Mouse (Mus musculus) skeletal muscle tissue, adult 2 months (tissue): ENCODE results near the gene Zfp90.
"Not testable (repeated sequence)": the region's sequence is repeated elsewhere in the genome, so short reads cannot be mapped to it uniquely, and the experiment has no call there.

Experiments used
- DNase-seq: peaks from one replicate; pipeline ENCODE4 v3.0.0-alpha.2; 2012; ENCODE audit warnings: low read depth, low spot score

Zfp90 gene

DNA sequence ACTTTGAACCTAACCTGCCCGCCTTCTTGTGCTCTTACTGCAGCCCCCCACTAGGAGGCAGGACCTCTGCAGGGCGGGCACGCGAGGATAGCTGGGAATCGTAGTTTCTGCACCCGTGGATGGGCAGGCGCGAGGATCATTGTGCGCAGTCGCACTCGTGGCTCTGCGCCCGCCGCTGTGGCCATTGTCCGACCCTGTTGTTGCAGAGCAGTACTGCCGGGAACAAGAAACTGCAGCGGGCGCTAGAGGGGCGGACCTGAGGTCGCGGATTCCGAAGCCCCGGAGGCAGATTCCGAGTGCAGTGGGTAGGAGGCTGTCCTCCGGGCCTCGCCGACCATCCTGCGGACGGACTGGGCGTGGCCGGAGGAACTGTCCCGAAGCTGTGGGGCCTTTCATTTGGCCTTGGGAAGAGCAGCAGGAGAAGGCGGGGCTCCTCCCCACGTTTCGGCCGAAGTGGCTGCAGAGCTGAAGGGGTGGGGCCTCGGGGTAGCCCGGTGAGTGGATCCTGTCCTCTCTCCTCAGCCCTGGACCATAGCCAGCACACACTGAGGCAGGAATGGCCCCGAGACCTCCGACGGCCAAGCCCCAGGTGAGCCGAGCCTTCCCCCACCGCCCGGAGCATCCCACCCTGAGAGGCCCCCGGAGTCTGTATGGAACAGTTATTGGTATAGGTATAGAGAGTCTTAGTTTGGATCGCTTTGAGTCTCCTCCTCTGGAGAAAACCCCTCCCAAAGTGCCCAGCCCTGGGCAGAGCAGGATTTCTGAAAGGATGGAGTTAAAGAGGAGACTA, at the start of gene Zfp90:
Gene Zfp90 (plus strand): TSS at position 146 of the 790 bp plus-strand sequence.
- DNase-seq, result peak; percentile 80

DNA sequence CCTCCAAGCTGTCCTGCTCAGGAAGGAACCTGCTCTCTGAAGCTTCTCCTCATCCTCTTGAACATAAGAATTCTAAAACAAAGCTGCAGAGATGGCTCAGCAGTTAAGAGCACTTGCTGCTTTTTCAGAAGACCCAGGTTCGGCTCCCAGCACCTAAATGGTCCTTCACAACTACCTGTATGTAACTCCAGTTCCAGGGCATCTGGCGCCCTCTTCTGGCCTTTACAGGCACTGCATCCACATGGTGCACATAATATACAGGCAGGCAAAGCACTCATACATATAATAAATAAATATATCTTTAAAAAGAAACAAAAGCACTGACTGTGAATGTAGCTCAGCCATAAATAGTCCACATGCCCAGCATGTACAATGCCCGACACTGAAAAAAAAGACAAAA, 46.6 kb upstream of the Zfp90 start:
- DNase-seq, result no peak

DNA sequence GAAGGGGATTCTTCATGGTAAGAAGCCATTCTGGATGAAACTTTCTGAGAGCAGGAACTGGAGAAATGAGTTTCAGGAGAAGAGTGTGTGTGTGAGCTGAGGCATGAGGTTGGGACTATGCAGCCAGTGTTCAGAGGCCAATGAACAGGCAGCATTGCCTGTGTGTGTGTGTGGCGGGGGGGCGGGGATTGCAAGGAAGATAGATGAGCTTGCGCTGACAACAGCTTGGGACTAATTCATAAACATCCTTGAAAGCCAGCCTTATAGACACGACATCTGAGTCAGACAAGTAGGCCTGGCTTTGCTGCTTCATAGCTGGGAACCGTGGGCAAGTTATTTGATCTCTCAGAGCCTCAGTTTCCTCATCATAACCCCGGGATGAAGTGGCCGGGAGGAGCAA, 46.1 kb upstream of the Zfp90 start:
- no peak for DNase-seq

DNA sequence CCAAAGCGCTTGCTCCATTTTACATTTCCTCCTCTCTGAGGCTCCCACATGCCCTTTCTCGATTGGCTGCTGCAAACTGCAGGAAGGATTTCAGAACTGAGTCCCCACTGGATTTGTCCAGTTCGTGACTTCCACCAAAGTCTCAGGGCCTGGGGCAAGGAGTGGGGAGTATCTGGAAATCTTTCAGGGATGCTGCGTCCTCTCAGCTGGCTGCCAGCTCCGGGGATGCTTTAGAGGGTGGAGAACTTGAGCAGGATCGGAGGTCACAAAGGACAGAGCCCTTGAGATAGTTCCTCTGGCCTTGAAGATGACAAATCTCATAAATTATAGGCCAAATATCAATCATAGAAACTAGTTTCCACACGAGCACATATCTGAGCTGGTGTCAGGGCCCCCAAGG, 39.2 kb upstream of the Zfp90 start:
- peak; percentile 48 for DNase-seq

DNA sequence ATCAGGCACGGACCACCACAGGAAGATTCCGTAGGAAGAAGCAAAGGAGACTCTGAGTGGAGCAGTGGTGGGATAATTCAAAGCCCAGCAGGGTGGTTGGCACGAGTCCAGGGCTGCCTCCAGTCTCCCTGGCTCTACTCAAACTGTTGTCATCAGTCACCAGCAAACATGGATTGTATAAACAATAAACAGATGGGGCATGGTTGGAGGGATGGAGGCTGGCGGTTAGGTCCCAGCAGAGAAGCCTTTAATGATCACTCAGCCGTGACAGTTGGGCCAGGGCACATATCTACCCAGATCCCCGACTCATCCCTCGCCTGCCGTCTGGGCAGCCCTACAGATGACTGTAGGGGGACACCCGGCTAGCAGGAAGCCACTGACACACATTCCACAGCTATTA, 38.3 kb upstream of the Zfp90 start:
- no peak for DNase-seq

DNA sequence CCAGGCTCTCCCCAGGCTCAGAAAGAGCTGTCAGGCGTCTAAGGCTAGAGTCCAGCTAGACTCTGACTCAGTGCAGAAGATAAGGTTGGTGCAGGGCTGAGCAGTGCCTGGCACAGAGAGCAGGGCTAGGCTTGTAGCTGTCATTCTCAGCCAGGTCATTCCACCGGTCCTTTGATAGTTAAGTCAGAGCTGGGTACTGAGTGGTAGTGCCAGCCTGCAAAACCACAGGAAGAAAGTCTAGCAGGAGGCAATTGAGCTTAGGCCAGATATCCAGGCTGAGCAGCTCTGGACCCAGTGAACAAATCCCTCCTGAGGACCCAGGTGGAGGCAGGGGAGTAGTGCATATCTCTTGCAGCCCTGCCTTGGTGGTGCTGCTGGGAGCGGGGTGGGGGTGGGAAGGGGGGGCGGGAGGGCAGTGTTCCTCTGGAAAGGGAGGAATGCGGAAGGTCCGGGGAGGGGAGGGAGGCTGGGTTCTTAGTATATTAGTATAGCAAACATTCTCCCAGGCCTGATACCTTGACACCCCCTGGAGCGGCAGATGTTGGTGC, 36.6 kb upstream of the Zfp90 start:
- DNase-seq, result no peak

DNA sequence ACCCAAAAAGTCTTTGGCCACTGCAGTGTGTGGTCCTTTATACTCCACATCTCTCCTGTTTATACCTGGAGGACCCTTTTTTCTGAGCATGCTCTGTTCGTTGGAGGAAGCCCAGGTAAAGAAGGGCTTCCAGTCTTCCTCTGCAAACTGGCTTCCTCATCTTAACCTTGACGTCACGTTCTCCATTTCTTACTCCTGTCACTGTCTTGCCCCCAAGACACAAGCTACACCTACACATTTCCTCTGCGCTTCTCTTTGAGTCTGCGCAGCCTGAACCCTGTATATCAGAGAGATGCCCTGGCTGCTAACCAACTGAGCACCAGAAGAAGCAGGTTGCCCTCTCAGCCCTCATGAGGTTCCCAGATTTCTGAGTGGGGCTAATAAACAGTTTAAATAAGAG, 35.8 kb upstream of the Zfp90 start:
- no peak for DNase-seq

DNA sequence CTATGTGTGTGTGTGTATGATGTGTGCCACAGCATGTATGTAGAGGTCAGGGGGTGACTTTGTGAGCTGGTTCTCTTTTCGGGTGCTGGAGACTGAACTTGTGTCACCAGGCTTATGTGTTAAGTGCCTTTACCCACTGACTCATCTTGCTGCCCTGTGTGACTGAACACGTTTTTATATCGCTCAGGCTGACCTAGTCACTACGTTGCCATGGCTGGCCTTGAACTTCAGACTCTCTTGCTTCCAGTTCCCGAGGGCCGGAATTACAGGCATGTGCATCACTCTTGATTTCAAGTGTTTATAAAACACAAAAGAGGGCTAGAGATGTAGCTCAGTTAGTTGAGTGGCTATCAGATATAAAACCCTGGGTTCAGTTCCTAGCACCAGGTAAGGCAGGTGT, 34.1 kb upstream of the Zfp90 start:
- no peak for DNase-seq

DNA sequence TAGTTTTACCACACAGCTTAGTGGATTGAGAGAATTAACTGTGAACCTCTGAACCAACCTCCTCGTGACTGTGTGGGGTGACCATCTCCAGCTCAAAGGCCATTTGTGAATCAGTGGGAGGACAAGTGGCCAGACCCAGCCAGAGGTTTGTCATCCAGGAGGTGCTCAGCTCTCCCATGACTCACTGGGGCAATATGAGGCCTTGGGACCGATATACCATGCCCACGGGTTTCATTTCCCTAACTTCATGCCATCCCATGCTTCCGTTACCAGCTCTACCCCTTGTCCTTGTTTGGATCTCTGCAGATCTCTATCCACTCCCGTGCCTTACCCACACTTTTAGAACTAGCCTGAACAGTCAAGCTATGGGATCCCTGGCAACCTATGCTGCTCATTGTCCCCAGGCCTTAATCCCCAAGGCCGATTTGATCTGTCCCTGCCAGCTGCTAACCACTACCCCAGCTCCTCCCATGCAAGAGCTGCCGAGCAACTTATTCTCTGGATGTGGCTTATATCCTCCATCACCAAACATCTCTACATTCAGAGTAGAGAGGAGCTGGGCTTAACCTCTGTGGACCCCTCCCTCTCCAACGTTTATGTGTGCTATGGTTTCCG, 27.2 kb upstream of the Zfp90 start:
- no peak for DNase-seq

DNA sequence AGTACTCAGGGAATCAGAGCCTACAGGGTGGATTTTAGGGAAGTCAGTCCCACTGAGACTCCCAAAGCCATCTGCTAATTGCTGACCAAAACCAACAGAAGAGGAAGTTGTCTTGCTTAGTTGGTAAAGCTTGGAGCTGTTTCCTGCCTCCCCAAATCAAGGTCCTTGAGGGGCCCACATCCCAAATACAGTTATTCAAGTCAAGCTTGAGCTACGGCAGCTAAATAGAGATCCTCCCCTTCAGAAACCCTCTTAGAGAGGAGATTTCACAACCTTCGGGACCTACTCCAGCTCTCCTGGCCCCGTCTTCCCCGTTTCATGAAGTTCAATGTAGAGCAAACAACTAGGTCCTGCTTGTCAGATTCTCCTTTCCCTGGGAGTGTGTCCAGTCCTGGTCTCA, 20.6 kb upstream of the Zfp90 start:
- DNase-seq, result peak; percentile 65

DNA sequence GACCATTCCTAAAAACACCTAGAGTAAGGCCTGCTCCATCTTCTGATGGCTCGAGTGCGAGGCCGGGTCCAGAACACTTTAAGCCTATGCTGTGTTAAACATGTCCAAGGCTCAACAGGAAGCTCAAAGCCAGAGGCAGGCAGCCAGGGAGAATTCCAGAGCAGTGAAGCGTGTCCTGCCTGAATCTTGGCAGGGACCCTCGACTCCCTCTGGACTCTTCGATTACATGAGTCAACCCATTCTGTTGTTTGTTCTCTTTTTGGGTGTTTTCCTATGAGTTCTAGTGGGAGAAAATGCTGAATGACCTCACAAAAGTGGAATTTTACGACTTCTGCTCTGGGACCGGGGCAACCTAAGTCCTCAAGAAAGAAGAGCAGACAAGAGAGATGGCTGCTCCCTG, 15.4 kb upstream of the Zfp90 start:
- peak; percentile 89 for DNase-seq

DNA sequence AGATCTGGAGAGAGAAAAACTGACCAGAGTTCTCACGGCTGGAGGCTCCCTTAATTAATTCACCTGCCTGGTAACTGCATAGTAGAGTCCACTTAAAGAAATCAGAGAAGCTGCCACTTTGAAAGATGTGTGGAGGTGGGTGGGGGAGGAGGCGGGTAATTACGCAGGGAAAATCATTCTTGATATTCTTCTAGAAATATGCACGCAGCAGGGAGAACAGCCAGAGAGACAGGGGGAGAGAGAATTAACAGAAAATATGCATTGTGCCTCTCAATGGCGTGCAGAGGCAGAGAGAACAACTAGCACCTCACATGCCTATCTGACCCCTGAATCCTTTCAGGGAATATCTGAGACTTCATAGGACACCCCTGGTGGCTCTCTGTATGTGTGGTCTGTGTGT, 14.9 kb upstream of the Zfp90 start:
- no peak for DNase-seq

DNA sequence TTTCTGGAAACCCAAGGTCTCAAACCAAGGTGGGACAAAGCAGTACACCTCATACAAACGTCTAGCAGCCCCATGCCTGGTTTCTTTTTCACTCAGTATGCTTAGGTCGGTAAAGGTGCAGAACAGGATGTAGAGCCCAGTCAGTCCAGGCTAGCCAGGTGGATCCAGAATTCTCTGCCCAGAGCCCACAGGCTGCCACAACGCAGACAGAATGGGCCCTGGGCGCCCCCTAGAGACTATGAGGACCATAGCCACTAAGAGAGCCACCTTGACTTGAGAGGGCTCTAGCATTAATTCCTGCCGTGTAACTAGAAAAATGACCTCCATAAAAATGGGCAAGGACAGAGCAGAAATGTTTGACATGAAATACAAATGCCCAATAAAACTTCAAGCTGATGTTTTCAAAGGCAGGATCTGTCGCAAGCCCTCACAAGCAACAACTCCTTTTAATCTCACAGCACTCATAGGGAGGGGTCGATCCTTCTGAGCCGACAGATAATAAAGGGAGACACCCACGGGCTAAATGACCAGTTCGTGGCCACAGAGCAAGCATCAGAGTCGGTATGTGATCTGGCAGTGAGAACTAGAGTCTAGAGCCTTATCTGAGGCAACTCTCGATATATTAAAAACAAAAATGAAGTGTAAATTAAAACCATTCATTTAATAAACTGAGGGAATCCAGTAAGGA, 11.7 kb upstream of the Zfp90 start:
- DNase-seq, result no peak

DNA sequence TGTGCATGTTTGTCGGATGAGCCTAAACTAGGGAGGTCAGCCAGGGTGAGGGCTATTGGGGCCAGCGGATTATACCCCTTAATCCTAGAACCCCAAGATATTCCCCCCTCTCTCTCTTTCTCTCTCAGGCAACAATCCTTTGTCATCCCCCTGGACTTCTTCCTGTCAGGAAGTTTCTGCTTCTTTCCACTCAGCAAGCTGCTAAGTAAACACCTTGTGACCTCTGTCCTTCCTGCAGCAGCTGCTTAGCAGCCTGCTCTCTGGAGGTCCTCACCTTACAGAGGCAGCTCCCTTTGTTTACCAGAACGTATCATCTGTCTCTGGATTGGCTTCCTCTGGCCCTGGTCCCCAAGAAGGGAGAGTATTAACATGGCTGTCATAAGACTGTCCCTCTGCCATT, 10.3 kb upstream of the Zfp90 start:
- no peak for DNase-seq

DNA sequence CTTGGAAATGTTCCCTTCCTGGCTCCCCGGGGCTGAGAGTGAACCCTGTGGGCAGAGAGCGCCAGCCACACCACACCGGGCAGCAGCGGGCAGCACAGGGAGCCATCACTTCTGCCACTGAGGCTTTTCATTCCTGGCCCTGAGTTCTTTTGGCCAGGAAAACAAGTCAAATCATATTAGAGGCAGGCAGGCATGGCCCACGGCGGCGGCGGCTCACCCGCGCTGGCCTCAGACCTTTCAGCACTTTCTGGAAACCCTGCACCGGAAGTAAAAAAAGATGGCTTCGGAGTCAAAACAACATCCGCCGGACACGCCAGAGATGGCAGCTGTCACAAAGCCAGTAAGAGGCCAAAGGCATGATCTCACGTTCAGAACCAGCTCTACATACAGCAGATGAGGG, 9.3 kb upstream of the Zfp90 start:
- no peak for DNase-seq

DNA sequence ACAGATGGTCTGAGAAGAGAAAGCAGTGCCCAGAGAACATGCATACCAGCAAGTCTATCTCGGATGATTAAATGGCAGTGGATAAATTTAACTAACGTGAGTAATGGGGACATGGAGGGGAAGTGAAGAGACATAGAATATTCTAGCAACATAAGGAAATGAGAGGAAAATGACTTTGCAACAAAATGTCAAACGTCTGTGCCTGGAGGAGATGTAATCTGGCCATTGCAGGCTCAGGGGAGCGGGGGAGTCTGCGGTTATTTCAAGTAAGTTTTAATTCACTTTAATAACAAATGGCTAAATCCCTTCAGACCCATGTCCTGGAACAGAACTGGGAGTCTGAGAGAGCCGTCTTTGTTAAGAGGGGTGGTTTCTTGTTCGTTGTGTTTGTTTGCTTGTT, 5.1 kb upstream of the Zfp90 start:
- no peak for DNase-seq

DNA sequence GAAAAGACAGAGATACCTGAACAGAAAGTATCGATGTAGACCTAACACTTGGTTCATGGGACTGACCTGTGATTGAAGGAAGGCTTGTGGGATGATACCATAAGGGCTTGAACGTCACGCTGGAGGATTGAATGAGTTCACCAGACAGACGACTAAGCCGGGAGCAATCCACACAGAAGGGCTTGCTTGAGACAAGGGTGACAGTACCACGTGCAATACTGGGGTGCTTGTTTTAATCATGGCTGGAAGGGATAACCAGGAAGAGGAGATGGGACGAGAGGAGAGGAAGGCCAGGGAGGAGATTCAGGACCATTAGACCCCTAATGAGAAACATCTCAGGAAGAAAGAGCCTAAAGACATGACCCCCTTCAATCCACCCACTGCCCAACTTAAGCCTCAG, 4.6 kb upstream of the Zfp90 start:
- DNase-seq, result no peak

DNA sequence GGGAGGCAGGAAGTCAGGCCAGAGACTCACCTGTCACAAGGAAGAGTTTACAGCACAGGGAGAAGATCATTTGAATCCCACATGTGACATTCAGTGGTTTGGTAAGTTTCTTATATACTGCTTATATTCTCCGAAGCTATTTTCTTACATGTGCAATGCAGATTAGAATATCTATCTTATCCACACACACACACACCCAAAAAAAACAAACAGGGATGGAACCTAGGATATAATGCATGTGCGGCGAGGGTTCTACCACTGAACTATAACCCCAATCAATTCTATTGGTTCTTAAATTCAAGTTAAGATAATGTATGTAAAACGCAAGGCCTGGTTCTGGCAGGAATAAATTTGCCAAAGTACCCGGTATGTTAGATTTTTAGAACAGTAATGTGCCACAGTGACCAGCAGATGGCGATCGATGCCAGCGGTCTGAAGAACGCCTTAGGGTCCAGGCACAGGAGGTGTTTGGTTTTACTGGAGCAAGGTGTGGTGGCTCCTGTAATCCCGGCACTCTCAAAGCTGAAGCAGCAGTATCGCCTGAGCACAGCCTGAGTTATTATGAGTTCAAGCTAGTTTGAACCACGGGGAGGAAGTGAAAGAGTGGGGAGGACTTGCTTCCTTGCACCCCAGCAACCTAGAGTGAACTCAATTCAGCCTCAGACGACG, 3.2 kb upstream of the Zfp90 start:
- DNase-seq, result no peak

DNA sequence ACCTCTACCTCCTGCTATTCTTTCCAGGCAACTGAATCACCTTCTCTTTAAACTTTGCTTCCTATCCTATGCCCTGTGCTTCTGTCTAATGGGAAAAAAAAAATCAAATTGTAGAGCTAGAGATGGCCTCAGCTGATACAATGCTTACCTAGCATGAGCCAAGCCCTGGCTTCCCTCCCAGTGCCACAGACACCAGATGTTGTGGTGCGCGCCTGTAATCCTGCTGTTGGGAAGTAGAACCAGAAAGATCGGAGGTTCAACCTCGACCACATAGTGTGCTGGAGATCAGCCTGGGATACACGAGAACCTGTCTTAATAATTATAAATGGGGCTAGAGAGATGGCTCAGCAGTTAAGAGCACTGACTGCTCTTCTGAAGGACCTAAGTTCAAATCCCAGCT, 2.6 kb downstream of the Zfp90 start:
- DNase-seq, result no peak

DNA sequence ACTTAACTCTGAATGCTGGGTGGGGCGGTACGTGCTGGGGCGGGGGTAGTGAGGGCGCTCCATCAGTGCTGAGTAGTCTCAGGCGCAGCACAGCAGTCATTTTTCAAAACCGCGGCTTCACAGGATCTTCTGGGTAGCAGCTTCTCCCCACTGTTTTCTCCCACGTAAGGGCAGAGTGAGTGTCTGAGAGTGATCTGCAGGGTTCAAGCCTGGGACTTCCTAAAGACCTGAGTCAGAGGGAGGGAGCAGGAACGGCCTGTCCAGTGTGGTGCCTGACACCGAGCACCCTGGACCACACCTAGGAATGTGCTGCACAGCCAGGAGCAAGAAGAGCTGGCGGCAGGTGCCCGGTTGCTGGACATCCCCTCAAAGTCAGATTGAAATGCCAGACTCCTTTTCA, 16.0 kb downstream of the Zfp90 start:
- DNase-seq, result no peak

DNA sequence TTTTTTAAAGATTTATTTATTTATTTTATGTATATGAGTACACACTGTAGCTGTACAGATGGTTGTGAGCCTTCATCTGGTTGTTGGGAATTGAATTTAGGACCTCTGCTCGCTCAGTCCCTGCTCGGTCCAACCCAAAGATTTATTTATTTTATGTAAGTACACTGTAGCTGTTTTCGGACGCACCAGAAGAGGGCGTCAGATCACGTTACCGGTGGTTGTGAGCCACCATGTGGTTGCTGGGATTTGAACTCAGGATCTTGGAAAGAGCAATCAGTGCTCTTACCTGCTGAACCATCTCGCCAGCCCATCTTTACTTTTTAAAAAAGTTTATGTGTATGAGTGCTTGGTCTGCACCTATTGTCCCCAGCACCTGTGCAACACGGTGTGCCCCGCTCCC, 16.8 kb downstream of the Zfp90 start:
- DNase-seq, result not testable (repeated sequence)

DNA sequence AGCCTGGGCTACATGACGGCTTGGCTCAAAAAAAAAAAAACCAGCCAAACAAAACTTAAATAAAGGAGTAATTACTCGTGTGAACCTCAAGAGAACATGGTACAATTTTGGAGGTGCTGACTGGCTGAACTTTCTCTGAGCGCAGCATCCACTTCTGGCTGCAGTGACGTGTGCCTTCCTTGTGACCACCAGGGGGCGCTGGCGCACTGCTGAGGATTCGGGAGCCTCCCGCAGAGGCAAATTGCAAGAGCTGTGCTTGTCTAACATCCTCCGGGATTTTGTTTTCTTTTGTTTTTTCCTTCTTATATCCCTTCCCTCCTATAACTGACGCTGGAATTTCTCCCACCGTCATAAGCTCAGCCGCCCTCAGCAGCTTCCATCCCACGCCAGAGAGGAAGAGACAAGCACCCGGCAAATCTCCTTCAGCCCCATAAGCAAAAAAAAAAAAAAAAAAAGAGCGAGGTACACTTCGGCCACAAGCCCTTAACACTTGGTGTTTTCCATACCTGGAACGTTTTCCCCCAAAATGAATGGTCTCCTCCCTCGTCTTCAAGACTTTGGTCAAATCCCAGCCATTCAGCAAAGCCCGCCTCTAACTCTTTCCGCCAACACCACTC, 17.9 kb downstream of the Zfp90 start:
- DNase-seq, result peak; percentile 66
